Mouse (Mus musculus): ENCODE measurements around the gene Gm16442.
"Not testable (repeated sequence)": the region's sequence is repeated elsewhere in the genome, so short reads cannot be mapped to it uniquely, and the experiment has no call there.

Gene Gm16442

GRCm38 (mm10) chr7:20122479-20122878, at the start of gene Gm16442:
Gm16442 (minus strand) TSS chr7:20122579.
- DNase-seq (ENCODE audit: low read depth) = not testable (repeated sequence)

- DNase-seq (ENCODE audit: low read depth) = not testable (repeated sequence)
Measured at GRCm38 (mm10) chr7:20168277-20168676, 45.9 kb upstream of the Gm16442 start, which contains the start of gene Vmn1r94. Vmn1r94 (minus strand) TSS chr7:20168377.

- not testable (repeated sequence) for DNase-seq (ENCODE audit: low read depth)
Measured at GRCm38 (mm10) chr7:20138988-20139387, 16.6 kb upstream of the Gm16442 start, which contains the start of gene Vmn1r93. Vmn1r93 (minus strand) TSS chr7:20139088.

- not testable (repeated sequence) for DNase-seq (ENCODE audit: low read depth)
Measured at GRCm38 (mm10) chr7:20099380-20099779, 23.0 kb downstream of the Gm16442 start, which contains the start of gene Vmn1r91. Vmn1r91 (plus strand) TSS chr7:20099680.

- DNase-seq (ENCODE audit: low read depth) = not testable (repeated sequence)
Measured at GRCm38 (mm10) chr7:20078118-20078517, 44.3 kb downstream of the Gm16442 start.

Data from NIH3T3 (cell line).